Mouse (Mus musculus) R1 (cell line): ENCODE measurements around the gene Ppp2r5e.

Experiments used
- DNase-seq: peaks from one replicate; pipeline ENCODE4 v3.0.0-alpha.2; 2018; ENCODE audit warnings: low read depth, low spot score

Gene Ppp2r5e

GRCm38 (mm10) chr12:75537673-75538423 lies 58.2 kb downstream of the Ppp2r5e start:
- DNase-seq = no peak

GRCm38 (mm10) chr12:75537019-75537672 lies 58.9 kb downstream of the Ppp2r5e start:
- peak; percentile 65 for DNase-seq

- no peak for DNase-seq
Observed at GRCm38 (mm10) chr12:75536566-75536965, 59.5 kb downstream of the Ppp2r5e start.

- no peak for DNase-seq
Observed at GRCm38 (mm10) chr12:75533145-75533544, 62.9 kb downstream of the Ppp2r5e start.

- DNase-seq = no peak
Observed at GRCm38 (mm10) chr12:75531895-75532294, 64.2 kb downstream of the Ppp2r5e start.

GRCm38 (mm10) chr12:75528857-75529808 lies 66.9 kb downstream of the Ppp2r5e start:
- no peak for DNase-seq

DNA sequence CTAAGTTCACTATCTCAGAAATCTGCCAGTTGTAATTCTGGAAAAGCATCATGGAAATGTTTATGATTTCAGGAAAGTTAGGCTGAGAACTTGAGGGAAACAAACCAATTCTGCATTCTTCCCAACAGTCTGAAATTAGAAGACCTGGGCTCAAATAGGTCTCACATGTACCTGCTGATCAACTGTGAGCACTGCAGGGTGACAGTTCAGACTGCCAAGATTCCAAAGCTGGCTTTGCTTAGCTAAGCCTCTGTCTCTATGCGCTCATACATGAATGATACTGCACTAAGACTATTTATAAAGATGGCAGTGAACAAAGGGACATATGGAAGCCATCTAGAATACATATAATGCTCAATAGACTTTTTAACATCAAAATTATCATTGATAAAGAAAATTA lies 67.7 kb downstream of the Ppp2r5e start:
- no peak for DNase-seq

DNA sequence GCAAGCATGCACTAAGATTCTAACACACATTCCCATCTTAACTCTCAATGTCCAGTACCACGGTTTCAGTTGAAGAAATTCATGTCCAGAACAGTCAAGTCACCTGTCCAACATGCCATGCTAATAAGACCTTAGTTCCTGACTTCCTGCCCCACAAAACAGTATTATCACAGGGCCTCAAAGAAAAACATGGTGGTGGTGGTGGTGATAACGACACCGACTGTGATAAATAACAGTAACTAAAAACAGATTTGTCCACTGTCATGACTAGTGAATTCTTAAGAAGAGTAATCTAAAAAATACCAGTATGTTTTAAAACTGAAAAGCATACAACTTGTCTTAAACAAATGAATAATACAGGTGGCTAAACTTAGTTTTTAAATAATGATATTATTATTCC lies 71.8 kb downstream of the Ppp2r5e start:
- DNase-seq = no peak

DNA sequence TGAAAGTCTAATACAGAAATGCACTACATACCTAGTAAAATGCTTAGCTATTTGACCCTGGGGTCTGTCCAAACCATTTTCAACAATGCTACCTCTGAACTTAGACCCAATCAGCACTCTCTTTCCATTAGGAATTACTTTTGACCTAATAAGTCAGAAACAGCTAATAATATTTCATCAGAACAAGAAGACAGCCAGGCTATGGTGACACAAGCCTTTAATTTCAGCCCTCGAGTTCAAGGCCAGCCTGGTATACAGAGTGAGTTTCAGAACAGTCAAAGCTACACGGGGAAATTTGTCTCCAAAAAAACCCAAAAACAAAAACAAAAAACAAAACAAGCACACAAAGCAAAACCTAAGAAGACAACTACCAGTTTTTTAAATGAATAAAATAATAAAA lies 73.1 kb downstream of the Ppp2r5e start:
- no peak for DNase-seq

DNA sequence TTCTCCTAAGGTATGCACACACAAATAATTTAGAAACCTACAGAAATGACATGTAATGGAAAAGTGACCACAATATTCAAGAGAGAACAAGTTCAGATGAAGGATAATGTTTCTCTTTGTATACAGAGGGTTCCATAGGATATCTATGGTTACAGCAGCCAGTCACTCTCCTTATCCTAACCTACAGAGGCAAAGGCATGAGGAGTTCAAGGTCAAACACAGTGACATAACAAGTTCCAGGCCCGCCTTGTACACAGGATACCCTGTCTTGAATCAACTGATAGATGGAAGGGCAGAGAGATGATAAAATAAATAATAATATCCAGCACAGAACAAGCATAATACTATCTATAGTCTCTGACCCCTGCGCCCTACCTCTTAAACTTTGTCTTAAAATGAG lies 73.7 kb downstream of the Ppp2r5e start:
- no peak for DNase-seq

GRCm38 (mm10) chr12:75520395-75520794 lies 75.7 kb downstream of the Ppp2r5e start:
- peak; percentile 53 for DNase-seq

GRCm38 (mm10) chr12:75519181-75519940 lies 76.7 kb downstream of the Ppp2r5e start:
- peak; percentile 26 for DNase-seq

DNA sequence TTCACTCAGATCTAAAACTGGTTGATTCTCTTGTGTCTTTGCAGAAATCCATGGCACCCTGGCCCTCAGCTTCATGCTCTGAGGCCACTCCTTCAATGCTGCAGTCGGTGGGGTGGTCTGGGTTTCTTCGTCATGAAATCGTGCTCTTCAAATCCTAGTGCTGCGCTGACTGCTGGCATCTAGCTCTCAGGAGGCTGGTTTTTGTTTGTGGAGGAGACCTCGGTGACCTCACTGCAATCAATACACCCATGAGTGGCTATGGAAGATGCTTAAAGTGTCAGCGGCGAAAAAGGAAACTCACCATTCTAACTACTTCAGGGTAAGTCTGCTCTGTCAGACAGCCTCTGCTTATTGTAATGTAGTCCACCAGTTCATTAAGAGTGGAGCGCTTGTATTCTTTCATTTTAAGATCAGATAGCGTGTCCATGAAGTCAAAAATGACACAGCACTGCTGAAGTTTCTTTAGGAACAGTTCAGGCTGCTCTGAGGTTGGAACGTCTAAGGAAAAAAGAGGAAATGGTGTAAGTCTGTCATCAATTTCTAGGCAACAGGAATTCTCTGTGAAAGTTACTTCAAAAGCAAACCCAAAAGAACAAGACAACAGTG lies 80.6 kb downstream of the Ppp2r5e start:
- DNase-seq = no peak

GRCm38 (mm10) chr12:75511520-75511919 lies 84.5 kb downstream of the Ppp2r5e start:
- DNase-seq = no peak

- no peak for DNase-seq
Observed at GRCm38 (mm10) chr12:75504991-75505650, 90.9 kb downstream of the Ppp2r5e start.

GRCm38 (mm10) chr12:75502664-75503063 lies 93.4 kb downstream of the Ppp2r5e start:
- no peak for DNase-seq

- no peak for DNase-seq
Observed at GRCm38 (mm10) chr12:75497698-75498097, 98.3 kb downstream of the Ppp2r5e start.

GRCm38 (mm10) chr12:75495636-75496035 lies 100.4 kb downstream of the Ppp2r5e start:
- no peak for DNase-seq

- no peak for DNase-seq
Observed at GRCm38 (mm10) chr12:75494643-75495042, 101.4 kb downstream of the Ppp2r5e start.

- no peak for DNase-seq
Observed at GRCm38 (mm10) chr12:75492549-75493327, 103.3 kb downstream of the Ppp2r5e start.
